Mouse (Mus musculus): ENCODE data around the gene Sgsm3. TPM values are rescaled to one million over a fixed set of nuclear protein-coding genes. Genes with fewer than 3 reads are reported as not detected.

Sgsm3 gene
- polyA plus RNA-seq, 1 experiment, result 20.0 TPM

GRCm38 (mm10) chr15:80950055-80950454, 27.5 kb upstream of the Sgsm3 start:
- DNase-seq, result no peak
- H3K36me3 ChIP-seq (ENCODE audit: control insufficient read depth, insufficient read depth, low read length), result no peaks in the 10 kb centered on the region; the same call in none of the 2 replicates
- WGBS, result 82% methylated on average over 7 of the region's 7 CpGs
- no peak overlapping the region for H3K4me3 ChIP-seq (ENCODE audit: insufficient read depth, low read depth, low read length)
- no peak for TF ChIP-seq CTCF (conservative IDR thresholded peaks at IDR 0.05; ENCODE audit: insufficient read depth, insufficient read length, low read depth, low read length)
- TF ChIP-seq POLR2A (IDR thresholded peaks at IDR 0.05; ENCODE audit: low read depth, low read length), result no peak
- no peaks in the 10 kb centered on the region for H3K27me3 ChIP-seq (replicated peaks; ENCODE audit: control insufficient read depth, insufficient read depth, low read length)
- H3K27ac ChIP-seq (ENCODE audit: insufficient read depth, low read depth, low read length), result no peak overlapping the region
- peaks cover 8% of the 10 kb centered on the region; the same call in 1 of the 2 replicates for H3K4me1 ChIP-seq (ENCODE audit: control insufficient read depth, insufficient read depth, low read length)

- 84% methylated on average over 9 of the region's 9 CpGs for WGBS
- H3K4me3 ChIP-seq (ENCODE audit: insufficient read depth, low read depth, low read length), result no peak overlapping the region
- no peaks in the 10 kb centered on the region; the same call in none of the 2 replicates for H3K36me3 ChIP-seq (ENCODE audit: control insufficient read depth, insufficient read depth, low read length)
- H3K27ac ChIP-seq (ENCODE audit: insufficient read depth, low read depth, low read length), result no peak overlapping the region
- TF ChIP-seq POLR2A (IDR thresholded peaks at IDR 0.05; ENCODE audit: low read depth, low read length) (no peak), CTCF (conservative IDR thresholded peaks at IDR 0.05; ENCODE audit: insufficient read depth, insufficient read length, low read depth, low read length) (no peak)
- no peaks in the 10 kb centered on the region for H3K27me3 ChIP-seq (replicated peaks; ENCODE audit: control insufficient read depth, insufficient read depth, low read length)
- no peak for DNase-seq
- H3K4me1 ChIP-seq (ENCODE audit: control insufficient read depth, insufficient read depth, low read length), result peaks cover 8% of the 10 kb centered on the region; the same call in 1 of the 2 replicates
Measured at GRCm38 (mm10) chr15:80953971-80954370, 23.6 kb upstream of the Sgsm3 start.

- H3K4me1 ChIP-seq (ENCODE audit: control insufficient read depth, insufficient read depth, low read length), result no peaks in the 10 kb centered on the region; the same call in 1 of the 2 replicates
- no peak for DNase-seq
- TF ChIP-seq CTCF (conservative IDR thresholded peaks at IDR 0.05; ENCODE audit: insufficient read depth, insufficient read length, low read depth, low read length), result no peak
- no peak for TF ChIP-seq POLR2A (IDR thresholded peaks at IDR 0.05; ENCODE audit: low read depth, low read length)
- no peak overlapping the region for H3K4me3 ChIP-seq (ENCODE audit: insufficient read depth, low read depth, low read length)
- 77% methylated on average over 3 of the region's 3 CpGs for WGBS
- H3K27ac ChIP-seq (ENCODE audit: insufficient read depth, low read depth, low read length), result no peak overlapping the region
- H3K27me3 ChIP-seq (replicated peaks; ENCODE audit: control insufficient read depth, insufficient read depth, low read length), result no peaks in the 10 kb centered on the region
- H3K36me3 ChIP-seq (ENCODE audit: control insufficient read depth, insufficient read depth, low read length), result no peaks in the 10 kb centered on the region; the same call in none of the 2 replicates
Measured at GRCm38 (mm10) chr15:80954861-80955260, 22.7 kb upstream of the Sgsm3 start.

- WGBS, result 93% methylated on average over 12 of the region's 12 CpGs
- Histone ChIP-seq H3K27me3 (replicated peaks; ENCODE audit: control insufficient read depth, insufficient read depth, low read length) (no peaks in the 10 kb centered on the region), H3K36me3 (ENCODE audit: control insufficient read depth, insufficient read depth, low read length) (no peaks in the 10 kb centered on the region; the same call in none of the 2 replicates), H3K4me3 (ENCODE audit: insufficient read depth, low read depth, low read length) (no peak overlapping the region), H3K27ac (ENCODE audit: insufficient read depth, low read depth, low read length) (no peak overlapping the region), H3K4me1 (ENCODE audit: control insufficient read depth, insufficient read depth, low read length) (no peaks in the 10 kb centered on the region)
- DNase-seq, result no peak
- TF ChIP-seq POLR2A (IDR thresholded peaks at IDR 0.05; ENCODE audit: low read depth, low read length) (no peak), CTCF (conservative IDR thresholded peaks at IDR 0.05; ENCODE audit: insufficient read depth, insufficient read length, low read depth, low read length) (no peak)
Measured at GRCm38 (mm10) chr15:80955836-80956438, 21.6 kb upstream of the Sgsm3 start.

- no peaks in the 10 kb centered on the region for H3K27me3 ChIP-seq (replicated peaks; ENCODE audit: control insufficient read depth, insufficient read depth, low read length)
- H3K4me3 ChIP-seq (ENCODE audit: insufficient read depth, low read depth, low read length), result no peak overlapping the region
- H3K4me1 ChIP-seq (ENCODE audit: control insufficient read depth, insufficient read depth, low read length), result no peaks in the 10 kb centered on the region
- no peaks in the 10 kb centered on the region; the same call in 1 of the 2 replicates for H3K36me3 ChIP-seq (ENCODE audit: control insufficient read depth, insufficient read depth, low read length)
- TF ChIP-seq POLR2A (IDR thresholded peaks at IDR 0.05; ENCODE audit: low read depth, low read length) (no peak), CTCF (conservative IDR thresholded peaks at IDR 0.05; ENCODE audit: insufficient read depth, insufficient read length, low read depth, low read length) (no peak)
- WGBS, result 82% methylated on average over 1 of the region's 1 CpGs
- H3K27ac ChIP-seq (ENCODE audit: insufficient read depth, low read depth, low read length), result no peak overlapping the region
- no peak for DNase-seq
Measured at GRCm38 (mm10) chr15:80969371-80969770, 8.2 kb upstream of the Sgsm3 start.

- Histone ChIP-seq H3K4me1 (ENCODE audit: control insufficient read depth, insufficient read depth, low read length) (no peaks in the 10 kb centered on the region; the same call in 1 of the 2 replicates), H3K27ac (ENCODE audit: insufficient read depth, low read depth, low read length) (no peak overlapping the region), H3K27me3 (replicated peaks; ENCODE audit: control insufficient read depth, insufficient read depth, low read length) (no peaks in the 10 kb centered on the region), H3K36me3 (ENCODE audit: control insufficient read depth, insufficient read depth, low read length) (no peaks in the 10 kb centered on the region), H3K4me3 (ENCODE audit: insufficient read depth, low read depth, low read length) (no peak overlapping the region)
- 9% methylated on average over 5 of the region's 5 CpGs for WGBS
- peak; percentile 17 for DNase-seq
- no peak for TF ChIP-seq POLR2A (IDR thresholded peaks at IDR 0.05; ENCODE audit: low read depth, low read length)
- TF ChIP-seq CTCF (conservative IDR thresholded peaks at IDR 0.05; ENCODE audit: insufficient read depth, insufficient read length, low read depth, low read length), result no peak
Measured at GRCm38 (mm10) chr15:80974311-80974710, 3.3 kb upstream of the Sgsm3 start.

- DNase-seq, result no peak
- Histone ChIP-seq H3K27ac (ENCODE audit: insufficient read depth, low read depth, low read length) (no peak overlapping the region), H3K4me3 (ENCODE audit: insufficient read depth, low read depth, low read length) (no peak overlapping the region), H3K36me3 (ENCODE audit: control insufficient read depth, insufficient read depth, low read length) (no peaks in the 10 kb centered on the region), H3K4me1 (ENCODE audit: control insufficient read depth, insufficient read depth, low read length) (no peaks in the 10 kb centered on the region; the same call in 1 of the 2 replicates), H3K27me3 (replicated peaks; ENCODE audit: control insufficient read depth, insufficient read depth, low read length) (no peaks in the 10 kb centered on the region)
- 85% methylated on average over 3 of the region's 3 CpGs for WGBS
- no peak for TF ChIP-seq CTCF (conservative IDR thresholded peaks at IDR 0.05; ENCODE audit: insufficient read depth, insufficient read length, low read depth, low read length)
- no peak for TF ChIP-seq POLR2A (IDR thresholded peaks at IDR 0.05; ENCODE audit: low read depth, low read length)
Measured at GRCm38 (mm10) chr15:80975666-80976065, 1.9 kb upstream of the Sgsm3 start.

All from kidney, adult 2 months (tissue).